Mouse (Mus musculus) adrenal gland, adult 2 months (tissue): ENCODE measurements at regions not wholly inside any gene's neighbourhood (a gene's known extent, or its start where the extent isn't known, plus 50 kb on each side); places are given as distances from the start of the nearest gene placed in this dataset.

ENCODE experiments used
- DNase-seq: peaks from one replicate; pipeline ENCODE4 v3.0.0; 2021

GRCm38 (mm10) chr15:67901191-67901601, 1400.5 kb upstream of the Lrrc6 start:
- no peak for DNase-seq

- peak; percentile 37 for DNase-seq
These were observed 1399.1 kb upstream of the Lrrc6 start for GRCm38 (mm10) chr15:67899772-67900171.

- peak; percentile 93 for DNase-seq
These were observed 1398.3 kb upstream of the Lrrc6 start for GRCm38 (mm10) chr15:67898959-67899403.

GRCm38 (mm10) chr15:67892066-67892465, 1391.4 kb upstream of the Lrrc6 start:
- DNase-seq, result no peak

- no peak for DNase-seq
These were observed 1390.0 kb upstream of the Lrrc6 start for GRCm38 (mm10) chr15:67890612-67891304.

GRCm38 (mm10) chr15:67888548-67888947, 1387.8 kb upstream of the Lrrc6 start:
- DNase-seq, result no peak

GRCm38 (mm10) chr15:67855291-67855690, 1354.6 kb upstream of the Lrrc6 start:
- no peak for DNase-seq

- no peak for DNase-seq
These were observed 1349.4 kb upstream of the Lrrc6 start for GRCm38 (mm10) chr15:67850118-67850517.

GRCm38 (mm10) chr15:67845707-67846106, 1345.0 kb upstream of the Lrrc6 start:
- DNase-seq, result no peak

- DNase-seq, result no peak
These were observed 1340.0 kb upstream of the Lrrc6 start for GRCm38 (mm10) chr15:67840671-67841070.

GRCm38 (mm10) chr15:67825796-67826484, 1325.2 kb upstream of the Lrrc6 start:
- no peak for DNase-seq

GRCm38 (mm10) chr15:67823226-67823625, 1322.5 kb upstream of the Lrrc6 start:
- no peak for DNase-seq

GRCm38 (mm10) chr15:67799871-67800270, 1299.2 kb upstream of the Lrrc6 start:
- DNase-seq, result no peak

GRCm38 (mm10) chr15:67795578-67795977, 1294.9 kb upstream of the Lrrc6 start:
- DNase-seq, result no peak

- no peak for DNase-seq
These were observed 1292.1 kb upstream of the Lrrc6 start for GRCm38 (mm10) chr15:67792822-67793221.

- DNase-seq, result no peak
These were observed 1287.9 kb upstream of the Lrrc6 start for GRCm38 (mm10) chr15:67788587-67788986.

GRCm38 (mm10) chr15:67785583-67785982, 1284.9 kb upstream of the Lrrc6 start:
- DNase-seq, result no peak

- no peak for DNase-seq
These were observed 1283.0 kb upstream of the Lrrc6 start for GRCm38 (mm10) chr15:67783754-67784153.

- no peak for DNase-seq
These were observed 1281.8 kb upstream of the Lrrc6 start for GRCm38 (mm10) chr15:67782505-67782904.

GRCm38 (mm10) chr15:67780856-67781255, 1280.1 kb upstream of the Lrrc6 start:
- DNase-seq, result peak; percentile 7

- no peak for DNase-seq
These were observed 1266.9 kb upstream of the Lrrc6 start for GRCm38 (mm10) chr15:67767624-67768023.

- DNase-seq, result no peak
These were observed 1258.5 kb upstream of the Lrrc6 start for GRCm38 (mm10) chr15:67759221-67759620.

GRCm38 (mm10) chr15:67750582-67750981, 1249.9 kb upstream of the Lrrc6 start:
- DNase-seq, result no peak

GRCm38 (mm10) chr15:67743332-67743731, 1242.6 kb upstream of the Lrrc6 start:
- DNase-seq, result no peak
